Mouse (Mus musculus): ENCODE measurements around the gene Atad1. TPM values are rescaled to one million over a fixed set of nuclear protein-coding genes. Genes with fewer than 3 reads are reported as not detected.

Atad1 gene
- polyA plus RNA-seq, 1 experiment from 2014 or later, result 105 TPM

- WGBS, result 15% methylated on average over 15 of the region's 15 CpGs
- H3K4me3 ChIP-seq (ENCODE audit: low read depth, low read length), result no peak overlapping the region
- H3K9me3 ChIP-seq (ENCODE audit: control insufficient read depth, low read length), result no peaks in the 10 kb centered on the region
- no peaks in the 10 kb centered on the region for H3K36me3 ChIP-seq (ENCODE audit: control insufficient read depth, insufficient read depth, low read length)
- ATAC-seq (ENCODE audit: insufficient read depth, low FRiP score, low TSS enrichment), result no peak
- H3K4me2 ChIP-seq (ENCODE audit: low read depth), result peak overlapping the region; percentile 16
- H3K4me1 ChIP-seq (ENCODE audit: control insufficient read depth, insufficient read depth, low read length), result peaks cover 3% of the 10 kb centered on the region; the same call in 1 of the 2 replicates
- H3K9ac ChIP-seq (ENCODE audit: low read length), result peak overlapping the region; percentile 29
- DNase-seq (ENCODE audit: low spot score), result peak; percentile 16
- no peak overlapping the region for H3K27ac ChIP-seq (ENCODE audit: low read depth, low read length)
- no peaks in the 10 kb centered on the region for H3K27me3 ChIP-seq (ENCODE audit: control insufficient read depth, insufficient read depth, low read length)
Observed at GRCm38 (mm10) chr19:32754188-32755000, 14.8 kb upstream of the Atad1 start.

DNA sequence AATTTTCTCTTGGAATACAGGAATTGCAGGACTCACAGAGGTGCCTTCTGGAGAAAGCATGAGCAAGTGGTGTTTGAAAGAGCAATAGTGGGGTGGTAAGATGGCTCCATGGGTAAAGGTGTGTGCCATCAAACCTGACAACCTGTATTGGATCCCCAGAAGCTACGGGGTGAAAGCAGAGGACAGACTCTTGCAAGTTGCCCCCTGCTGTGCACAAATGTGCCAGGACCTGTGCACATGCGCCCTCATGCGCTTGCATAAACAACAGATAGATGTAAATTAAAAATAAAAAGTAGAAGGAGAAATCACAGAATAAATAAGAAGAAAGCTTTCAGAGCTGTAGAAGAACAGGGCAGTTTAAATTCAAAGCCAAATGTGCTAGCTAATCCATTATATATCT, 13.8 kb upstream of the Atad1 start:
- 81% methylated on average over 3 of the region's 3 CpGs for WGBS
- Histone ChIP-seq H3K4me1 (ENCODE audit: control insufficient read depth, insufficient read depth, low read length) (peaks cover 3% of the 10 kb centered on the region; the same call in 1 of the 2 replicates), H3K4me2 (ENCODE audit: low read depth) (no peak overlapping the region), H3K4me3 (ENCODE audit: low read depth, low read length) (no peak overlapping the region), H3K36me3 (ENCODE audit: control insufficient read depth, insufficient read depth, low read length) (no peaks in the 10 kb centered on the region), H3K9me3 (ENCODE audit: control insufficient read depth, low read length) (no peaks in the 10 kb centered on the region), H3K9ac (ENCODE audit: low read length) (no peak overlapping the region), H3K27ac (ENCODE audit: low read depth, low read length) (no peak overlapping the region), H3K27me3 (ENCODE audit: control insufficient read depth, insufficient read depth, low read length) (no peaks in the 10 kb centered on the region)
- DNase-seq (ENCODE audit: low spot score) (no peak), ATAC-seq (ENCODE audit: insufficient read depth, low FRiP score, low TSS enrichment) (no peak)

GRCm38 (mm10) chr19:32752357-32752756, 12.8 kb upstream of the Atad1 start:
- no peak for DNase-seq (ENCODE audit: low spot score)
- no peak for ATAC-seq (ENCODE audit: insufficient read depth, low FRiP score, low TSS enrichment)
- H3K4me3 ChIP-seq (ENCODE audit: low read depth, low read length), result no peak overlapping the region

GRCm38 (mm10) chr19:32749425-32749824, 9.8 kb upstream of the Atad1 start:
- 8% methylated on average over 6 of the region's 6 CpGs for WGBS
- Histone ChIP-seq H3K27ac (ENCODE audit: low read depth, low read length) (no peak overlapping the region), H3K4me1 (ENCODE audit: control insufficient read depth, insufficient read depth, low read length) (peaks cover 1% of the 10 kb centered on the region; the same call in 1 of the 2 replicates), H3K27me3 (ENCODE audit: control insufficient read depth, insufficient read depth, low read length) (no peaks in the 10 kb centered on the region), H3K9me3 (ENCODE audit: control insufficient read depth, low read length) (no peaks in the 10 kb centered on the region), H3K9ac (ENCODE audit: low read length) (no peak overlapping the region), H3K4me3 (ENCODE audit: low read depth, low read length) (no peak overlapping the region), H3K4me2 (ENCODE audit: low read depth) (no peak overlapping the region), H3K36me3 (ENCODE audit: control insufficient read depth, insufficient read depth, low read length) (no peaks in the 10 kb centered on the region)
- peak; percentile 48 for DNase-seq (ENCODE audit: low spot score)
- no peak for ATAC-seq (ENCODE audit: insufficient read depth, low FRiP score, low TSS enrichment)

More at GRCm38 (mm10) chr19:32752357-32752756, 12.8 kb upstream of the Atad1 start:
- Histone ChIP-seq H3K4me1 (ENCODE audit: control insufficient read depth, insufficient read depth, low read length) (peaks cover 3% of the 10 kb centered on the region; the same call in 1 of the 2 replicates), H3K9me3 (ENCODE audit: control insufficient read depth, low read length) (no peaks in the 10 kb centered on the region), H3K9ac (ENCODE audit: low read length) (no peak overlapping the region), H3K36me3 (ENCODE audit: control insufficient read depth, insufficient read depth, low read length) (no peaks in the 10 kb centered on the region), H3K4me2 (ENCODE audit: low read depth) (no peak overlapping the region), H3K27me3 (ENCODE audit: control insufficient read depth, insufficient read depth, low read length) (no peaks in the 10 kb centered on the region), H3K27ac (ENCODE audit: low read depth, low read length) (no peak overlapping the region)
- 94% methylated on average over 6 of the region's 6 CpGs for WGBS

DNA sequence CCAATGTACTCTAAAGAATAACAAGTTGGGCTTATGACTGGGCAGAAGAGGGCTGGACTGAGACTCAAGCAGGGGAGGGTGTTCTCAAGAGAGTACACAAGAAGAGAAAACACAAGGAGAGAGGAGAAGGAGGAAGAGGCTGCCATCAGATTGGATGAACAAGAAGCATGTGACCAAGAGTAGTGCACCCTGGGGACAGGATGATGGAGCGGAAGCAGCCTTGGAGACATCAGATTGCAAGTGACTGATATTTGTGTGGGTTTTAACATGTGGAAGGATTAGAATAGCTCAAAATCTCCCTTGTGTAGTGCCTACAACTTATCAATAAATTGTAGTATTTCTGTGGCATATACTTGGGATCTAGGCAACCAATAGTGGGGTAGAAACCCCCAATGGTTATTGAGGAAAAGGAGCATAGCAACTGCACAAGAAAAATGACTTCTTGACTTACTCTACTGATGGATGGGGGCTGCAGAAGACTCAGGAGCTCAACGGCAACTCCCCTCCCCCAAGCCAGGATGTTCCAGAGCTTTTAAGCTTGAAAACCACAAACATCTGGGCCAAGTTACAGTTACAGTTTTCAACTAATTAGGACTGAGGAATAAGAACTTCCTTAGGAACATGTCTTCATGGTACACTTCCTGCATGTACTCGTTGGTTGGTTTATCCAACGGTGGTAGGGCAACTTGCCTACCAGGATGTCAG, 1.2 kb upstream of the Atad1 start:
- DNase-seq (ENCODE audit: low spot score) (no peak), ATAC-seq (ENCODE audit: insufficient read depth, low FRiP score, low TSS enrichment) (no peak)
- H3K27me3 ChIP-seq (ENCODE audit: control insufficient read depth, insufficient read depth, low read length), result no peaks in the 10 kb centered on the region
- no peaks in the 10 kb centered on the region for H3K9me3 ChIP-seq (ENCODE audit: control insufficient read depth, low read length)
- H3K4me3 ChIP-seq (ENCODE audit: low read depth, low read length), result no peak overlapping the region
- no peak overlapping the region for H3K4me2 ChIP-seq (ENCODE audit: low read depth)
- H3K4me1 ChIP-seq (ENCODE audit: control insufficient read depth, insufficient read depth, low read length), result no peaks in the 10 kb centered on the region
- no peaks in the 10 kb centered on the region for H3K36me3 ChIP-seq (ENCODE audit: control insufficient read depth, insufficient read depth, low read length)
- H3K27ac ChIP-seq (ENCODE audit: low read depth, low read length), result no peak overlapping the region
- 88% methylated on average over 4 of the region's 4 CpGs for WGBS
- H3K9ac ChIP-seq (ENCODE audit: low read length), result no peak overlapping the region

- no peak for ATAC-seq (ENCODE audit: insufficient read depth, low FRiP score, low TSS enrichment)
- 88% methylated on average over 7 of the region's 7 CpGs for WGBS
- H3K9ac ChIP-seq (ENCODE audit: low read length), result no peak overlapping the region
- H3K36me3 ChIP-seq (ENCODE audit: control insufficient read depth, insufficient read depth, low read length), result no peaks in the 10 kb centered on the region
- no peak for DNase-seq (ENCODE audit: low spot score)
- no peak overlapping the region for H3K4me2 ChIP-seq (ENCODE audit: low read depth)
- H3K27ac ChIP-seq (ENCODE audit: low read depth, low read length), result no peak overlapping the region
- no peaks in the 10 kb centered on the region for H3K9me3 ChIP-seq (ENCODE audit: control insufficient read depth, low read length)
- no peaks in the 10 kb centered on the region for H3K27me3 ChIP-seq (ENCODE audit: control insufficient read depth, insufficient read depth, low read length)
- H3K4me1 ChIP-seq (ENCODE audit: control insufficient read depth, insufficient read depth, low read length), result no peaks in the 10 kb centered on the region
- H3K4me3 ChIP-seq (ENCODE audit: low read depth, low read length), result no peak overlapping the region
Observed at GRCm38 (mm10) chr19:32737844-32738243, 1.7 kb downstream of the Atad1 start.

DNA sequence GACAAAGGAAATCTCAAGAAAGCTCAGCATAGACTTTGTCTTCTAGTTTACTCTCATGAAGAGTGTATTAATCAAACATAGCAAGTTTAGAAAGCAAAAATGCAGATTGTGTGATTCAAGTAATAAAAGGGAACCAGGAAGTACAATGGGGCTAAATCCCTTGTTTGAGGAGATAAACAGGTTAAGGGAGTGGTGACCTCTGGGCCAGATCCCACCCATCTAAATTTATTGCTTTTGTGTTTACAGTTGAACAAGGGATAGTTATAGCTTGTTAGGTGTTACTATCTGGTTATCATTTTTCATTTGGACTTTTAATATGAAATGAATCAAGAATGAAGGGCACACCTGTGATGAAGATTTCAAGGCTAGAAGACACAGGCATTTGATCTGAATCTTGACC, 6.7 kb downstream of the Atad1 start:
- H3K4me2 ChIP-seq (ENCODE audit: low read depth), result no peak overlapping the region
- no peaks in the 10 kb centered on the region for H3K27me3 ChIP-seq (ENCODE audit: control insufficient read depth, insufficient read depth, low read length)
- no peak for DNase-seq (ENCODE audit: low spot score)
- no peak overlapping the region for H3K9ac ChIP-seq (ENCODE audit: low read length)
- no peaks in the 10 kb centered on the region for H3K4me1 ChIP-seq (ENCODE audit: control insufficient read depth, insufficient read depth, low read length)
- H3K27ac ChIP-seq (ENCODE audit: low read depth, low read length), result no peak overlapping the region
- ATAC-seq (ENCODE audit: insufficient read depth, low FRiP score, low TSS enrichment), result no peak
- H3K36me3 ChIP-seq (ENCODE audit: control insufficient read depth, insufficient read depth, low read length), result no peaks in the 10 kb centered on the region
- H3K9me3 ChIP-seq (ENCODE audit: control insufficient read depth, low read length), result no peaks in the 10 kb centered on the region
- H3K4me3 ChIP-seq (ENCODE audit: low read depth, low read length), result no peak overlapping the region

GRCm38 (mm10) chr19:32729785-32730184, 9.8 kb downstream of the Atad1 start:
- Histone ChIP-seq H3K27me3 (ENCODE audit: control insufficient read depth, insufficient read depth, low read length) (no peaks in the 10 kb centered on the region), H3K4me1 (ENCODE audit: control insufficient read depth, insufficient read depth, low read length) (peaks cover 11% of the 10 kb centered on the region; the same call in 1 of the 2 replicates), H3K9me3 (ENCODE audit: control insufficient read depth, low read length) (no peaks in the 10 kb centered on the region), H3K4me3 (ENCODE audit: low read depth, low read length) (no peak overlapping the region), H3K36me3 (ENCODE audit: control insufficient read depth, insufficient read depth, low read length) (no peaks in the 10 kb centered on the region), H3K9ac (ENCODE audit: low read length) (no peak overlapping the region), H3K4me2 (ENCODE audit: low read depth) (no peak overlapping the region), H3K27ac (ENCODE audit: low read depth, low read length) (no peak overlapping the region)
- WGBS, result 92% methylated on average over 4 of the region's 4 CpGs
- ATAC-seq (ENCODE audit: insufficient read depth, low FRiP score, low TSS enrichment), result no peak
- DNase-seq (ENCODE audit: low spot score), result no peak
